Mouse (Mus musculus): ENCODE results near the gene Osbpl2.

DNA sequence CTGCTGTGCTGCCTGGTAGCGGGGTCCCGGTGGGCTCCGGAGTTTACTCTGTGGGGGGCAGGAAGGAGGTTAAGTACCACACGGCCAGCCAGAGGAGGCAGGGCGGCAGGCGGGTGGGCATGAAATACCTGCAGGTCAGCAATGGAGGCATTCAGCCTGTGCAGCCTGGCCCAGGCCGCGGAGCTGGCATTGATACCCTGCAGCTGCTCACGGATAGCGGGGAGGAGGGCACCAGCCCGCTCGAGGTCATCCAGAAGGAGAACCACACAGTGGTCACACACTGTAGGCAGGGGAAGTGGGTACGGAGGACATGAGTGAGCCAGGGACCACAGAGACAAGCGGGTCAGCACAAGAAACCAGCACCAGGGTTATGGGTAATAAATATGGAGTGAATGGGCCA is 66.6 kb downstream of the Osbpl2 start:
- TF ChIP-seq CTCF (IDR thresholded peaks at IDR 0.05; ENCODE audit: extremely low read depth, insufficient read depth, low read length) (no peak), POLR2A (IDR thresholded peaks at IDR 0.05; ENCODE audit: extremely low read depth, insufficient read depth, low read length) (no peak)

All from cortical plate, adult 2 months (tissue).